Mouse (Mus musculus) MEL (cell line): ENCODE data around the gene Kcnj6.

ENCODE experiments used
- CTCF ChIP-seq, 3 experiments: IDR thresholded peaks in 2 of 3; conservative IDR thresholded peaks in 1 of 3; 2 replicates each; pipeline ENCODE4 v1.5.1; 2011 to 2012; ENCODE audit warnings: low read length in 3 of 3, low read depth in 2 of 3, mild to moderate bottlenecking in 2 of 3, improper control_type of control experiment in 1 of 3, inconsistent platforms in 1 of 3, mixed read lengths in 1 of 3, moderate library complexity in 1 of 3; ENCODE audit not compliant: control insufficient read depth in 1 of 3, insufficient read depth in 1 of 3, poor library complexity in 1 of 3, severe bottlenecking in 1 of 3
- EP300 ChIP-seq, 2 experiments: IDR thresholded peaks; 2 replicates each; pipeline ENCODE4 v1.6.1; 2011; ENCODE audit warnings: improper control_type of control experiment in 2 of 2, low read length in 2 of 2, low read depth in 1 of 2, mild to moderate bottlenecking in 1 of 2
- MAX ChIP-seq: IDR thresholded peaks from 2 replicates; pipeline ENCODE4 v1.6.1; 2011; ENCODE audit warnings: low read length, improper control_type of control experiment
- MYC ChIP-seq: IDR thresholded peaks from 2 replicates; pipeline ENCODE4 v1.6.1; 2011; ENCODE audit warnings: low read depth, mild to moderate bottlenecking, low read length, improper control_type of control experiment, moderate library complexity
- NRF1 ChIP-seq: IDR thresholded peaks from 2 replicates; pipeline ENCODE4 v1.6.1; 2014; ENCODE audit warnings: low read depth, mild to moderate bottlenecking, inconsistent platforms, low read length, improper control_type of control experiment, moderate library complexity; ENCODE audit not compliant: poor library complexity, insufficient read depth, severe bottlenecking
- POLR2A ChIP-seq, 2 experiments: IDR thresholded peaks; 2 replicates each; pipeline ENCODE4 v1.6.1; 2011 to 2012; ENCODE audit warnings: low read length in 2 of 2, mild to moderate bottlenecking in 2 of 2, control low read depth in 1 of 2, improper control_type of control experiment in 1 of 2, low read depth in 1 of 2, moderate library complexity in 1 of 2; ENCODE audit not compliant: control insufficient read depth in 1 of 2, insufficient read depth in 1 of 2, poor library complexity in 1 of 2
- USF1 ChIP-seq: IDR thresholded peaks from 2 replicates; pipeline ENCODE4 v1.6.1; 2014; ENCODE audit warnings: low read depth, mild to moderate bottlenecking, inconsistent platforms, low read length, improper control_type of control experiment, moderate library complexity
- USF2 ChIP-seq, 2 experiments: IDR thresholded peaks; 2 replicates each; pipeline ENCODE4 v1.6.1; 2011 to 2012; ENCODE audit warnings: improper control_type of control experiment in 2 of 2, low read length in 2 of 2, borderline replicate concordance in 1 of 2, inconsistent platforms in 1 of 2, low read depth in 1 of 2, mild to moderate bottlenecking in 1 of 2; ENCODE audit not compliant: insufficient read depth in 1 of 2

- no peak for TF ChIP-seq MYC
- no peak for TF ChIP-seq USF2 (IDR thresholded peaks at IDR 0.05; ENCODE audit: borderline replicate concordance in 1 of 2, insufficient read depth in 1 of 2, low read depth in 1 of 2, low read length in 2 of 2)
- TF ChIP-seq EP300 (IDR thresholded peaks at IDR 0.05; ENCODE audit: low read depth in 1 of 2, low read length in 2 of 2): no peak
- no peak for TF ChIP-seq POLR2A (IDR thresholded peaks at IDR 0.05; ENCODE audit: control insufficient read depth in 1 of 2, insufficient read depth in 1 of 2, low read depth in 1 of 2, low read length in 2 of 2, poor library complexity in 1 of 2)
- no peak for TF ChIP-seq NRF1
- TF ChIP-seq CTCF (IDR thresholded peaks at IDR 0.05 in 2 of 3, conservative IDR thresholded peaks at IDR 0.05 in 1 of 3; ENCODE audit: control insufficient read depth in 1 of 3, insufficient read depth in 1 of 3, low read depth in 2 of 3, low read length in 3 of 3, poor library complexity in 1 of 3, severe bottlenecking in 1 of 3): no peak
- no peak for TF ChIP-seq USF1
- TF ChIP-seq MAX: no peak
These were observed 152.7 kb downstream of the Kcnj6 start for GRCm38 (mm10) chr16:94844769-94845168.
